Mouse (Mus musculus) embryonic fibroblast, embryonic 13.5 days (primary cell): Measurements from ENCODE around the gene Fbxo34. TPM values are rescaled to one million over a fixed set of nuclear protein-coding genes. Genes with fewer than 3 reads are reported as not detected.

ENCODE experiments used
- H3K27ac ChIP-seq: 2 replicates; pipeline ENCODE4 v1.5.1; 2012; ENCODE audit warnings: low read length, control low read depth, inconsistent platforms; ENCODE audit not compliant: insufficient read depth
- H3K4me1 ChIP-seq: 2 replicates; pipeline ENCODE4 v1.6.1; 2011; ENCODE audit warnings: low read length; ENCODE audit not compliant: control insufficient read depth, insufficient read depth
- H3K4me3 ChIP-seq: 2 replicates; pipeline ENCODE4 v1.5.1; 2011; ENCODE audit warnings: mild to moderate bottlenecking, control low read depth, low read length; ENCODE audit not compliant: insufficient read depth
- CTCF ChIP-seq: IDR thresholded peaks from 2 replicates; pipeline ENCODE4 v1.5.1; 2011; ENCODE audit warnings: mild to moderate bottlenecking, control low read depth, low read length, moderate library complexity, borderline replicate concordance; ENCODE audit not compliant: insufficient read depth
- POLR2A ChIP-seq: IDR thresholded peaks from 2 replicates; pipeline ENCODE4 v1.6.1; 2011; ENCODE audit warnings: low read depth, mild to moderate bottlenecking, control low read depth, low read length, moderate library complexity
- polyA plus RNA-seq: library from polyadenylated mRNA; stranded (reverse); fragments of >200 nt; gene quantifications from 2 replicates; pipeline ENCODE4 v1.2.4, GENCODE M21; 2011; ENCODE audit warnings: low read depth; ENCODE audit not compliant: missing spikeins, insufficient read length

The Fbxo34 gene
- polyA plus RNA-seq, 1 experiment, result 19.4 TPM

GRCm38 (mm10) chr14:47432987-47433386 is 17.2 kb upstream of the Fbxo34 start:
- 0 out of 2 replicates have a peak, but pooled peaks have one; percentile 6 for TF ChIP-seq CTCF
- no peak for TF ChIP-seq POLR2A
- no peak overlapping the region for H3K4me3 ChIP-seq
- H3K4me1 ChIP-seq, result no peaks in the 10 kb centered on the region
- H3K27ac ChIP-seq, result no peak overlapping the region

DNA sequence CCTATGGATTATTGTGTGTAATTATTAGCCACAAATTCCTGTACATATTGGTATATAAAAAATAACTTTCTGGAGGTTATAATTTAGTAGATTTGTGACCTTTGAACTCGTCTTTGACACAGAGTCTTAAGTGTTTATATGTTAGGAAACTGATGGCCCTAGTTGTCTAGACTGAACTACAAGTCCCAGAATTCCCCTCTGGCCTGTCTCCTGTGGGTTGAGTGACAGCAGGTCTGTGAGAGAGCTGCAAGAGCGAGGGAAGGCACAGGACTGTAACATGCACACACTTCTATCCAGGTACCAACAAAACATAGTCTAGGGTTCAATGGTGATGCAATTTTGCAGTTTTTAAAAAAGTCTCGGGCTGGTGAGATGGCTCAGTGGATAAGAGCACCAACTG is 11.3 kb upstream of the Fbxo34 start:
- H3K4me3 ChIP-seq, result no peak overlapping the region
- TF ChIP-seq CTCF (no peak), POLR2A (no peak)
- H3K4me1 ChIP-seq, result no peaks in the 10 kb centered on the region
- no peak overlapping the region for H3K27ac ChIP-seq

- no peaks in the 10 kb centered on the region for H3K4me1 ChIP-seq
- no peak overlapping the region for H3K4me3 ChIP-seq
- no peak for TF ChIP-seq CTCF
- TF ChIP-seq POLR2A, result no peak
- no peak overlapping the region for H3K27ac ChIP-seq
These were observed 5.3 kb upstream of the Fbxo34 start for GRCm38 (mm10) chr14:47444907-47445306.

DNA sequence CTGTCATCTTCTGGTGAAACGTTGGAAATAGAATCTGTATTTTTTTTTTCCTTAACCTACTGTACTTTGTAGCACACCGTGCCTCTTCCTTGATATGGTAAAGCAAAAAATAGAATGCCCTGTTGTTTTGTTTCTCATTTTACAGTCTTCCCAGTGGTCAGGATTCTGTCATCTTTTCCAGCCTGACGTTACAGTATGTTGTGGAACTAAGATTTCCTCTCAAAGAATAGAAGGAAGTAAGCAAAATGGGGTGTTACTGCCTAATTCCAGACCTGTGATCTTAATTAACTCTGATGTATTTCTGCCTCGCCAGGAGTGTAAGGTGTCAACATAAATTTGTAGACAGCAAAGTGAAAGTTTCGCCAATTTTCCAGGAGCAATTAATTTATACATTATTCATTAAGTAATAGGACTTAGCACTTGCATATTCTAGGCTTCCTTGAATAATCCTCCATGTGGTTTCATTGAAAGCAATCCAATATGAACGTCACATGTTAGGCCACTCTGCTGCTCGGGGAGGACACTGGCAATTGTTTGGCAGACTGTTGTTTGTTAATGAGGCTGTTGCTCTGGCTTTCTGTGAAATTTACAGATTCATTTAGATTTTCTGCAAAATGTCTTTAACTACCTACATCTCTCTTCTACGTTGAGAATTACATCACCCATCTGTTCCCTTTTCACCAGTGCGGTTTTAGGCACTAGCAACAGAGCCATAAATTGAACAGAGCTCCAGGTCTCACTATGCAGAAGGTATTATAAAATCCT is 4.7 kb upstream of the Fbxo34 start:
- H3K27ac ChIP-seq, result no peak overlapping the region
- no peaks in the 10 kb centered on the region for H3K4me1 ChIP-seq
- H3K4me3 ChIP-seq, result no peak overlapping the region
- TF ChIP-seq POLR2A (no peak), CTCF (no peak)

DNA sequence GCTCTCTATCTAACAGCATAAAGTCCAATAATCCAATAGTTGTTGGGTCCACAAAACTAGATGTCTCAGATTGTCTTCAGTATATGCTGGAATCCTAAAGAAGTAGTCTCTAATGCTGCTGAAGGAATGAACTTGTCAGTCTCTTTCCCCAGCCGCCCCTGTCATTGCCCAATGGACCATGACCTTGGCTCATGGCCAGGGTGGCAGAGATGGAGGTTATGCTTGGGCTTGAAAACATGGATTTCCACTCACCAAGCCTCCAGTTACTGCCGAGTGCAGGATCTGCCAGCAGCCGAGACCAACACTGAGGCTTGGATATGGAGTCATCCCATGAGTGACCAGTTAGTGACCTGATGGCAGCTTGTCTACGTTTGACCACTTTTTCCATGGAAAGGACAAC is 9.3 kb downstream of the Fbxo34 start:
- Histone ChIP-seq H3K27ac (no peak overlapping the region), H3K4me1 (no peaks in the 10 kb centered on the region), H3K4me3 (no peak overlapping the region)
- TF ChIP-seq POLR2A, result no peak
- TF ChIP-seq CTCF, result no peak

GRCm38 (mm10) chr14:47461997-47462396 is 11.8 kb downstream of the Fbxo34 start:
- no peaks in the 10 kb centered on the region for H3K4me1 ChIP-seq
- TF ChIP-seq POLR2A (no peak), CTCF (no peak)
- no peak overlapping the region for H3K27ac ChIP-seq
- no peak overlapping the region for H3K4me3 ChIP-seq

DNA sequence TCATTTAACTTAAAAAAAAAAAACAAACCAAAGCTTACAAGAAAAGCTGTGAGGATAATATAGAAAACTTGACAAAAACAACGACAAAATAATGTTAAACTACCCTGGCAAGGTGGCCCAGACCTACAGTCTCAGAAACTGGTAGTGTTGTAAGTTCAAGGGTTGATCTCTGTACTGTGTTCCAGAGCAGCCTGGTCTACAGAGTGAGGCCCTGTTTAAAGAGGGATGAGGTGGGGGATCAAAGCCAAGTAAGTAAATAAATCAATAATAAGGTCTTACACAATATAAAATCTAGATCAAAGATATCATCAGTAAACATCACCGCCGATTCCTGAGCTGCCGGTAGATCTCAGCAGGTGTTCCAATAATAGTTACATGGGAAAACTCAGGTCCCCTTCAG is 12.2 kb downstream of the Fbxo34 start:
- no peak for TF ChIP-seq CTCF
- no peak for TF ChIP-seq POLR2A
- Histone ChIP-seq H3K4me1 (no peaks in the 10 kb centered on the region), H3K27ac (no peak overlapping the region), H3K4me3 (no peak overlapping the region)

- Histone ChIP-seq H3K4me3 (no peak overlapping the region), H3K27ac (no peak overlapping the region), H3K4me1 (no peaks in the 10 kb centered on the region)
- no peak for TF ChIP-seq POLR2A
- TF ChIP-seq CTCF, result no peak
These were observed 12.7 kb downstream of the Fbxo34 start for GRCm38 (mm10) chr14:47462877-47463460.

GRCm38 (mm10) chr14:47464426-47464825 is 14.2 kb downstream of the Fbxo34 start:
- H3K4me3 ChIP-seq, result no peak overlapping the region
- no peak overlapping the region for H3K27ac ChIP-seq

More at GRCm38 (mm10) chr14:47464426-47464825, 14.2 kb downstream of the Fbxo34 start:
- TF ChIP-seq CTCF (no peak), POLR2A (no peak)
- H3K4me1 ChIP-seq, result no peaks in the 10 kb centered on the region; the same call in none of the 2 replicates
